ENCODE assay signal across 11 mouse cellular contexts in the genomic region with DNA sequence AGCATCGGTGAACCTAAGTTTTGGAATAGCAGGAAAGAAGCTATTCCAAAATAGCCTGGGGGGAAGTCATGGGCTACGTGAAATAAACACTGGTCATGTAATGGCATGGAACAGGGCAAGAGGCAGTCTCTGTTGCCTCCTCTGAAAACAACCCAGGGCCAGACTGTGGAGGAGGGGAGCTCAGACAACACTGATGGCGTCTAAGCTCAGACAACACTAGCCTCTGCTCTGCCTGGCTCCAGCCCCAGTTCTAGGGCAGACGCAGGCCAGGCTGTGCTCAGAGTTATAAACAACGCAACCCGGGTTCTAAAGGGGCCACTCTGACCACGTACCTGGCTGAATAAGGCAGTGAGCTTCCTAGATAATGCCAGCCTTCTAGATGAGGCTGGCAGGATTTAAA. TPM values are rescaled to one million over a fixed set of nuclear protein-coding genes. Genes with fewer than 3 reads are reported as not detected.
DNase-seq lines count a peak whose midpoint lies in the region; ATAC-seq and TF ChIP-seq lines count a peak whose summit lies in the region.
"Had no signal": no experiment of that assay in that cellular context is flagged by ENCODE, and none has a peak within 500 bp of the region (broad histone marks: within the 10 kb centered on the region; RNA-seq: fewer than 3 reads in every experiment).

No protein-coding gene starts in this region.

- H3K9me3 ChIP-seq in embryonic facial prominence, embryonic 15.5 days (replicated peaks) = no peaks in the 10 kb centered on the region
- no peaks in the 10 kb centered on the region for H3K9me3 ChIP-seq in intestine, embryonic 15.5 days
- H3K9me3 ChIP-seq: midbrain, embryonic 10.5 days had no signal

- no peak overlapping the region for H3K27ac ChIP-seq in kidney, adult 2 months (ENCODE audit: insufficient read depth, low read depth, low read length)
- H3K27ac ChIP-seq in embryonic facial prominence, embryonic 15.5 days (replicated peaks) = 0 out of 2 replicates have a peak overlapping the region, but pooled peaks have one; percentile 34
- 0 out of 2 replicates have a peak overlapping the region, but pooled peaks have one; percentile 19 for H3K27ac ChIP-seq in intestine, embryonic 15.5 days
- H3K27ac ChIP-seq: midbrain, embryonic 10.5 days had no signal

- 45% methylated on average over 7 of the region's 7 CpGs for WGBS in kidney, adult 2 months
- 54% methylated on average over 7 of the region's 7 CpGs for WGBS in embryonic facial prominence, embryonic 15.5 days
- 38% methylated on average over 7 of the region's 7 CpGs for WGBS in intestine, embryonic 15.5 days

- no peak overlapping the region for H3K9ac ChIP-seq in embryonic facial prominence, embryonic 15.5 days
- 0 out of 2 replicates have a peak overlapping the region, but pooled peaks have one; percentile 18 for H3K9ac ChIP-seq in intestine, embryonic 15.5 days

- no peak overlapping the region for H3K4me3 ChIP-seq in kidney, adult 2 months (ENCODE audit: insufficient read depth, low read depth, low read length)
- no peak overlapping the region for H3K4me3 ChIP-seq in embryonic facial prominence, embryonic 15.5 days (replicated peaks)
- no peak overlapping the region for H3K4me3 ChIP-seq in intestine, embryonic 15.5 days (replicated peaks)
- H3K4me3 ChIP-seq: midbrain, embryonic 10.5 days had no signal

- H3K4me1 ChIP-seq in kidney, adult 2 months (ENCODE audit: control insufficient read depth, insufficient read depth, low read length) = 0 out of 2 replicates have a peak, but pooled peaks cover 6% of the 10 kb centered on the region
- peaks cover 32% of the 10 kb centered on the region for H3K4me1 ChIP-seq in embryonic facial prominence, embryonic 15.5 days
- H3K4me1 ChIP-seq in intestine, embryonic 15.5 days (replicated peaks) = peaks cover 21% of the 10 kb centered on the region

- ATAC-seq in embryonic facial prominence, embryonic 15.5 days (ENCODE audit: insufficient number of reproducible peaks, low FRiP score, low TSS enrichment, low read depth) = no peak
- ATAC-seq in intestine, embryonic 15.5 days = no peak

- H3K27me3 ChIP-seq in kidney, adult 2 months (replicated peaks; ENCODE audit: control insufficient read depth, insufficient read depth, low read length) = no peaks in the 10 kb centered on the region
- H3K27me3 ChIP-seq in embryonic facial prominence, embryonic 15.5 days = no peaks in the 10 kb centered on the region
- no peaks in the 10 kb centered on the region for H3K27me3 ChIP-seq in intestine, embryonic 15.5 days (replicated peaks)

- DNase-seq in kidney, adult 2 months = peak; percentile 28
- no peak for DNase-seq in kidney, adult 18-20 months
- DNase-seq in lung, postnatal 10 days = peak; percentile 72
- DNase-seq in retina, postnatal 1 day = no peak
- no peak for DNase-seq in right cerebral cortex, postnatal 36 days (ENCODE audit: low spot score in 2 of 2)
- DNase-seq: adrenal gland, adult 2 months; cerebellum, adult 18-20 months had no signal

- H3K4me2 ChIP-seq in embryonic facial prominence, embryonic 15.5 days (replicated peaks) = no peak overlapping the region
- no peak overlapping the region for H3K4me2 ChIP-seq in intestine, embryonic 15.5 days (replicated peaks)

- TF ChIP-seq CTCF in kidney, adult 2 months (conservative IDR thresholded peaks at IDR 0.05; ENCODE audit: insufficient read depth, insufficient read length, low read depth, low read length) = no peak

- no peaks in the 10 kb centered on the region for H3K36me3 ChIP-seq in kidney, adult 2 months (ENCODE audit: control insufficient read depth, insufficient read depth, low read length)
- peaks cover 28% of the 10 kb centered on the region for H3K36me3 ChIP-seq in embryonic facial prominence, embryonic 15.5 days
- H3K36me3 ChIP-seq in intestine, embryonic 15.5 days = peaks cover 2% of the 10 kb centered on the region

- TF ChIP-seq POLR2A in kidney, adult 2 months (IDR thresholded peaks at IDR 0.05; ENCODE audit: low read depth, low read length) = no peak

RNA-seq across cellular contexts. Expression of a gene that starts 20.0 kb away (rescaled TPM):
- polyA plus RNA-seq in kidney, adult 2 months (2012; rRNA removed) = 9.9 and 12.0 TPM in 2 replicates
- 12.3 and 12.5 TPM in 2 replicates for polyA plus RNA-seq in embryonic facial prominence, embryonic 15.5 days (2015; fragmentation: Nextera tagmentation; extraction: Ambion mirVana)
- 5.4 and 6.4 TPM in 2 replicates for polyA plus RNA-seq in intestine, embryonic 15.5 days (2015; fragmentation: Nextera tagmentation; extraction: Ambion mirVana)

RNA-seq across cellular contexts. Expression of a gene that starts 30.5 kb away (rescaled TPM):
- 10.3 and 10.8 TPM in 2 replicates for polyA plus RNA-seq in kidney, adult 2 months (2012; rRNA removed)
- 14.2 and 14.6 TPM in 2 replicates for polyA plus RNA-seq in embryonic facial prominence, embryonic 15.5 days (2015; fragmentation: Nextera tagmentation; extraction: Ambion mirVana)
- polyA plus RNA-seq in intestine, embryonic 15.5 days (2015; fragmentation: Nextera tagmentation; extraction: Ambion mirVana) = 8.4 and 8.8 TPM in 2 replicates

RNA-seq across cellular contexts. Expression of a gene that starts 35.5 kb away (rescaled TPM):
- not detected in 2 replicates for polyA plus RNA-seq in kidney, adult 2 months (2012; rRNA removed)
- not detected in 2 replicates for polyA plus RNA-seq in embryonic facial prominence, embryonic 15.5 days (2015; fragmentation: Nextera tagmentation; extraction: Ambion mirVana)
- not detected in 2 replicates for polyA plus RNA-seq in intestine, embryonic 15.5 days (2015; fragmentation: Nextera tagmentation; extraction: Ambion mirVana)
- polyA plus RNA-seq: adrenal gland, adult 2 months; gonadal fat pad, adult 2 months; midbrain, embryonic 10.5 days had no signal

RNA-seq across cellular contexts. Expression of a gene that starts 56.7 kb away (rescaled TPM):
- polyA plus RNA-seq in kidney, adult 2 months (2012; rRNA removed) = 87.5 and 91.1 TPM in 2 replicates
- polyA plus RNA-seq in embryonic facial prominence, embryonic 15.5 days (2015; fragmentation: Nextera tagmentation; extraction: Ambion mirVana) = 154 and 161 TPM in 2 replicates
- 210 and 225 TPM in 2 replicates for polyA plus RNA-seq in intestine, embryonic 15.5 days (2015; fragmentation: Nextera tagmentation; extraction: Ambion mirVana)

Comparison
In these comparisons a context has a peak if more than half of its experiments do, and no peak if none do; other contexts are left out.
1. DNase-seq: peak in kidney, adult 2 months (single experiment) and lung, postnatal 10 days (single experiment); none in kidney, adult 18-20 months (single experiment), retina, postnatal 1 day (single experiment) and right cerebral cortex, postnatal 36 days (0 of 2).